Mouse (Mus musculus) small intestine, adult 2 months (tissue): ENCODE measurements at regions not wholly inside any gene's neighbourhood (a gene's known extent, or its start where the extent isn't known, plus 50 kb on each side); places are given as distances from the start of the nearest gene placed in this dataset.
A peak's percentile ranks its signal among the peaks of the same experiment; 100 is the strongest.

Experiments used
- H3K27ac ChIP-seq: fragments of 200-500 bp; 2 replicates; pipeline ENCODE4 v1.5.1; 2012; ENCODE audit warnings: low read depth, low read length, control low read depth, inconsistent platforms; ENCODE audit not compliant: insufficient read depth
- H3K27me3 ChIP-seq: fragments of 200-500 bp; 2 replicates; pipeline ENCODE4 v1.6.1; 2012; ENCODE audit warnings: mild to moderate bottlenecking, moderate library complexity, low read length, inconsistent platforms; ENCODE audit not compliant: control insufficient read depth, insufficient read depth
- H3K36me3 ChIP-seq: fragments of 200-500 bp; 2 replicates; pipeline ENCODE4 v1.6.1; 2012; ENCODE audit warnings: mild to moderate bottlenecking, low read length, control low read depth, inconsistent platforms; ENCODE audit not compliant: control insufficient read depth, insufficient read depth
- H3K4me1 ChIP-seq: fragments of 200-500 bp; 2 replicates; pipeline ENCODE4 v1.6.1; 2012; ENCODE audit warnings: low read length, inconsistent platforms, mixed read lengths; ENCODE audit not compliant: control insufficient read depth, insufficient read depth, insufficient read length
- H3K4me3 ChIP-seq: fragments of 200-500 bp; 2 replicates; pipeline ENCODE4 v1.5.1; 2012; ENCODE audit warnings: low read depth, mild to moderate bottlenecking, control low read depth, inconsistent platforms, low read length, moderate library complexity
- CTCF ChIP-seq: fragments of 200-500 bp; IDR thresholded peaks from 2 replicates; pipeline ENCODE4 v1.5.1; 2012; ENCODE audit warnings: low read depth, mild to moderate bottlenecking, control low read depth, inconsistent platforms, low read length, moderate library complexity, mixed read lengths; ENCODE audit not compliant: insufficient replicate concordance, insufficient read length; ENCODE audit errors: extremely low read depth
- POLR2A ChIP-seq: fragments of 200-500 bp; IDR thresholded peaks from 2 replicates; pipeline ENCODE4 v1.6.1; 2012; ENCODE audit warnings: low read depth, mild to moderate bottlenecking, control low read depth, inconsistent platforms, low read length, moderate library complexity
- WGBS: fragments of 180-500 bp; shearing (Covaris S2); methylation state at CpG from one replicate; pipeline ENCODE4 v1.1.7; 2018; 5-methylcytosine and 5-hydroxymethylcytosine counted together

- no peak for TF ChIP-seq POLR2A
- TF ChIP-seq CTCF, result no peak
- H3K27ac ChIP-seq, result no peak overlapping the region
- H3K27me3 ChIP-seq, result no peaks in the 10 kb centered on the region
- H3K4me3 ChIP-seq, result no peak overlapping the region
- H3K36me3 ChIP-seq, result no peaks in the 10 kb centered on the region
- 76% methylated on average over 2 of the region's 2 CpGs for WGBS
- H3K4me1 ChIP-seq, result no peaks in the 10 kb centered on the region
These were observed 166.7 kb upstream of the Ddhd1 start for GRCm38 (mm10) chr14:45824601-45825000.

- Histone ChIP-seq H3K36me3 (no peaks in the 10 kb centered on the region), H3K27ac (no peak overlapping the region), H3K4me3 (no peak overlapping the region), H3K4me1 (no peaks in the 10 kb centered on the region), H3K27me3 (no peaks in the 10 kb centered on the region)
- WGBS, result 70% methylated on average over 3 of the region's 3 CpGs
- TF ChIP-seq POLR2A (no peak), CTCF (no peak)
These were observed 168.1 kb upstream of the Ddhd1 start for GRCm38 (mm10) chr14:45826023-45826422.

- no peaks in the 10 kb centered on the region for H3K27me3 ChIP-seq
- H3K4me3 ChIP-seq, result no peak overlapping the region
- 57% methylated on average over 1 of the region's 1 CpGs for WGBS
- no peak for TF ChIP-seq CTCF
- no peak overlapping the region for H3K27ac ChIP-seq
- H3K36me3 ChIP-seq, result no peaks in the 10 kb centered on the region
- no peaks in the 10 kb centered on the region for H3K4me1 ChIP-seq
These were observed 169.2 kb upstream of the Ddhd1 start for GRCm38 (mm10) chr14:45827096-45827495.

- 86% methylated on average over 5 of the region's 5 CpGs for WGBS
- Histone ChIP-seq H3K27me3 (no peaks in the 10 kb centered on the region), H3K36me3 (no peaks in the 10 kb centered on the region), H3K4me1 (no peaks in the 10 kb centered on the region), H3K4me3 (no peak overlapping the region), H3K27ac (no peak overlapping the region)
- TF ChIP-seq CTCF, result no peak
These were observed 172.5 kb upstream of the Ddhd1 start for GRCm38 (mm10) chr14:45830457-45830856.

GRCm38 (mm10) chr14:45837039-45837438 is 179.1 kb upstream of the Ddhd1 start:
- Histone ChIP-seq H3K36me3 (no peaks in the 10 kb centered on the region), H3K27ac (no peak overlapping the region), H3K27me3 (no peaks in the 10 kb centered on the region), H3K4me1 (no peaks in the 10 kb centered on the region), H3K4me3 (no peak overlapping the region)
- TF ChIP-seq POLR2A (no peak), CTCF (no peak)
- WGBS, result 84% methylated on average over 11 of the region's 11 CpGs

- Histone ChIP-seq H3K36me3 (no peaks in the 10 kb centered on the region), H3K4me3 (no peak overlapping the region), H3K27ac (no peak overlapping the region), H3K27me3 (no peaks in the 10 kb centered on the region), H3K4me1 (no peaks in the 10 kb centered on the region)
- no peak for TF ChIP-seq POLR2A
- no peak for TF ChIP-seq CTCF
- 68% methylated on average over 1 of the region's 1 CpGs for WGBS
These were observed 185.9 kb upstream of the Ddhd1 start for GRCm38 (mm10) chr14:45843829-45844228.

GRCm38 (mm10) chr14:45850588-45850987 is 192.6 kb upstream of the Ddhd1 start:
- H3K4me1 ChIP-seq, result no peaks in the 10 kb centered on the region
- no peak overlapping the region for H3K4me3 ChIP-seq
- no peak for TF ChIP-seq POLR2A
- TF ChIP-seq CTCF, result no peak
- H3K27ac ChIP-seq, result no peak overlapping the region
- no peaks in the 10 kb centered on the region for H3K36me3 ChIP-seq
- H3K27me3 ChIP-seq, result no peaks in the 10 kb centered on the region
- 58% methylated on average over 8 of the region's 8 CpGs for WGBS

- 14% methylated on average over 9 of the region's 9 CpGs for WGBS
- Histone ChIP-seq H3K36me3 (no peaks in the 10 kb centered on the region), H3K4me1 (no peaks in the 10 kb centered on the region), H3K4me3 (no peak overlapping the region), H3K27me3 (no peaks in the 10 kb centered on the region), H3K27ac (no peak overlapping the region)
- TF ChIP-seq POLR2A (no peak), CTCF (peak; percentile 70; the same call in 1 of the 2 replicates)
These were observed 220.5 kb upstream of the Ddhd1 start for GRCm38 (mm10) chr14:45878428-45878827.
